Mouse (Mus musculus): ENCODE measurements around the gene Rbfox2.

GRCm38 (mm10) chr15:77301122-77301521, 5.7 kb downstream of the Rbfox2 start:
- no peak for TF ChIP-seq EP300 (optimal IDR thresholded peaks at IDR 0.05)
- no peak for TF ChIP-seq CTCF (IDR thresholded peaks at IDR 0.05; ENCODE audit: low read depth)
